Mouse (Mus musculus): ENCODE results near the gene Glra1.

Gene Glra1

GRCm38 (mm10) chr11:55607808-55608523 lies at the start of gene Glra1:
TSS of gene Glra1 (minus strand) at chr11:55608198.
- TF ChIP-seq GATA4 (IDR thresholded peaks at IDR 0.05; ENCODE audit: insufficient replicate concordance, low read length), result no peak

- no peak for TF ChIP-seq GATA4 (IDR thresholded peaks at IDR 0.05; ENCODE audit: insufficient replicate concordance, low read length)
Measured at GRCm38 (mm10) chr11:55636961-55637360, 29.0 kb upstream of the Glra1 start.

GRCm38 (mm10) chr11:55633901-55634300 lies 25.9 kb upstream of the Glra1 start:
- TF ChIP-seq GATA4 (IDR thresholded peaks at IDR 0.05; ENCODE audit: insufficient replicate concordance, low read length), result no peak

GRCm38 (mm10) chr11:55608524-55608920 lies 524 bp upstream of the Glra1 start:
- no peak for TF ChIP-seq GATA4 (IDR thresholded peaks at IDR 0.05; ENCODE audit: insufficient replicate concordance, low read length)

GRCm38 (mm10) chr11:55607066-55607807 lies 761 bp downstream of the Glra1 start:
- TF ChIP-seq GATA4 (IDR thresholded peaks at IDR 0.05; ENCODE audit: insufficient replicate concordance, low read length), result no peak

GRCm38 (mm10) chr11:55601447-55602065 lies 6.4 kb downstream of the Glra1 start:
- no peak for TF ChIP-seq GATA4 (IDR thresholded peaks at IDR 0.05; ENCODE audit: insufficient replicate concordance, low read length)

GRCm38 (mm10) chr11:55595726-55596125 lies 12.3 kb downstream of the Glra1 start:
- TF ChIP-seq GATA4 (IDR thresholded peaks at IDR 0.05; ENCODE audit: insufficient replicate concordance, low read length), result no peak

GRCm38 (mm10) chr11:55594411-55594810 lies 13.6 kb downstream of the Glra1 start:
- no peak for TF ChIP-seq GATA4 (IDR thresholded peaks at IDR 0.05; ENCODE audit: insufficient replicate concordance, low read length)

- no peak for TF ChIP-seq GATA4 (IDR thresholded peaks at IDR 0.05; ENCODE audit: insufficient replicate concordance, low read length)
Measured at GRCm38 (mm10) chr11:55591194-55591593, 16.8 kb downstream of the Glra1 start.

- no peak for TF ChIP-seq GATA4 (IDR thresholded peaks at IDR 0.05; ENCODE audit: insufficient replicate concordance, low read length)
Measured at GRCm38 (mm10) chr11:55589376-55590167, 18.4 kb downstream of the Glra1 start.

- no peak for TF ChIP-seq GATA4 (IDR thresholded peaks at IDR 0.05; ENCODE audit: insufficient replicate concordance, low read length)
Measured at GRCm38 (mm10) chr11:55574397-55574796, 33.6 kb downstream of the Glra1 start.

GRCm38 (mm10) chr11:55571144-55571543 lies 36.9 kb downstream of the Glra1 start:
- no peak for TF ChIP-seq GATA4 (IDR thresholded peaks at IDR 0.05; ENCODE audit: insufficient replicate concordance, low read length)

- TF ChIP-seq GATA4 (IDR thresholded peaks at IDR 0.05; ENCODE audit: insufficient replicate concordance, low read length), result no peak
Measured at GRCm38 (mm10) chr11:55566309-55567099, 41.5 kb downstream of the Glra1 start.

- TF ChIP-seq GATA4 (IDR thresholded peaks at IDR 0.05; ENCODE audit: insufficient replicate concordance, low read length), result no peak
Measured at GRCm38 (mm10) chr11:55545690-55546089, 62.3 kb downstream of the Glra1 start.

Data from liver, adult (tissue).